ENCODE assay signal across 10 mouse cellular contexts in genomic region chr19:7314976-7315586, GRCm38 (mm10). TPM values are rescaled to one million over a fixed set of nuclear protein-coding genes. Genes with fewer than 3 reads are reported as not detected.
A peak's percentile ranks its signal among the peaks of the same experiment; 100 is the strongest.
DNase-seq lines count a peak whose midpoint lies in the region; ATAC-seq lines count a peak whose summit lies in the region.
"Had no signal": no experiment of that assay in that cellular context is flagged by ENCODE, and none has a peak within 500 bp of the region (broad histone marks: within the 10 kb centered on the region; RNA-seq: fewer than 3 reads in every experiment).

No protein-coding gene starts in this region.

- H3K4me1 ChIP-seq in forebrain, embryonic 13.5 days, result peaks cover 46% of the 10 kb centered on the region
- H3K4me1 ChIP-seq in forebrain, embryonic 11.5 days (replicated peaks; ENCODE audit: control insufficient read depth, insufficient read depth, low read length), result peaks cover 11% of the 10 kb centered on the region
- H3K4me1 ChIP-seq in midbrain, embryonic 11.5 days (ENCODE audit: control insufficient read depth, insufficient read depth, low read length), result peaks cover 11% of the 10 kb centered on the region
- peaks cover 17% of the 10 kb centered on the region for H3K4me1 ChIP-seq in midbrain, embryonic 15.5 days

- no peaks in the 10 kb centered on the region for H3K9me3 ChIP-seq in forebrain, embryonic 13.5 days (replicated peaks)
- no peaks in the 10 kb centered on the region for H3K9me3 ChIP-seq in forebrain, embryonic 11.5 days (ENCODE audit: control insufficient read depth, low read length)
- no peaks in the 10 kb centered on the region for H3K9me3 ChIP-seq in midbrain, embryonic 11.5 days (ENCODE audit: control insufficient read depth, low read length)
- no peaks in the 10 kb centered on the region for H3K9me3 ChIP-seq in midbrain, embryonic 15.5 days
- H3K9me3 ChIP-seq: G1E had no signal

- 85% methylated on average over 8 of the region's 8 CpGs for WGBS in forebrain, embryonic 13.5 days
- 95% methylated on average over 8 of the region's 8 CpGs for WGBS in forebrain, embryonic 11.5 days
- WGBS in midbrain, embryonic 11.5 days, result 93% methylated on average over 8 of the region's 8 CpGs
- 83% methylated on average over 8 of the region's 8 CpGs for WGBS in midbrain, embryonic 15.5 days

- H3K4me3 ChIP-seq in forebrain, embryonic 13.5 days, result no peak overlapping the region
- no peak overlapping the region for H3K4me3 ChIP-seq in forebrain, embryonic 11.5 days (ENCODE audit: low read depth, low read length)
- no peak overlapping the region for H3K4me3 ChIP-seq in midbrain, embryonic 11.5 days (ENCODE audit: low read depth, low read length)
- H3K4me3 ChIP-seq in midbrain, embryonic 15.5 days, result no peak overlapping the region
- H3K4me3 ChIP-seq: heart, adult 2 months had no signal

- H3K27ac ChIP-seq in forebrain, embryonic 13.5 days, result peak overlapping the region; percentile 57; the same call in 1 of the 2 replicates
- no peak overlapping the region for H3K27ac ChIP-seq in forebrain, embryonic 11.5 days (ENCODE audit: low read depth, low read length)
- H3K27ac ChIP-seq in midbrain, embryonic 11.5 days (ENCODE audit: low read depth, low read length), result no peak overlapping the region
- H3K27ac ChIP-seq in midbrain, embryonic 15.5 days, result no peak overlapping the region
- H3K27ac ChIP-seq: heart, adult 2 months had no signal

- H3K4me2 ChIP-seq in forebrain, embryonic 13.5 days, result no peak overlapping the region
- no peak overlapping the region for H3K4me2 ChIP-seq in forebrain, embryonic 11.5 days (ENCODE audit: low read depth, low read length, severe bottlenecking)
- H3K4me2 ChIP-seq in midbrain, embryonic 11.5 days, result no peak overlapping the region
- H3K4me2 ChIP-seq in midbrain, embryonic 15.5 days, result no peak overlapping the region

- no peaks in the 10 kb centered on the region for H3K36me3 ChIP-seq in forebrain, embryonic 13.5 days (ENCODE audit: poor library complexity, severe bottlenecking)
- H3K36me3 ChIP-seq in forebrain, embryonic 11.5 days (ENCODE audit: control insufficient read depth, insufficient read depth, low read length), result no peaks in the 10 kb centered on the region
- H3K36me3 ChIP-seq in midbrain, embryonic 11.5 days (ENCODE audit: control insufficient read depth, insufficient read depth, low read length), result no peaks in the 10 kb centered on the region
- H3K36me3 ChIP-seq in midbrain, embryonic 15.5 days (replicated peaks), result no peaks in the 10 kb centered on the region

- no peak for ATAC-seq in forebrain, embryonic 13.5 days
- no peak for ATAC-seq in forebrain, embryonic 11.5 days (replicated peaks; ENCODE audit: low FRiP score)
- ATAC-seq in midbrain, embryonic 11.5 days (ENCODE audit: low FRiP score), result no peak
- no peak for ATAC-seq in midbrain, embryonic 15.5 days (replicated peaks)

- H3K9ac ChIP-seq in forebrain, embryonic 13.5 days, result no peak overlapping the region
- H3K9ac ChIP-seq in forebrain, embryonic 11.5 days (ENCODE audit: low read length), result no peak overlapping the region
- H3K9ac ChIP-seq in midbrain, embryonic 11.5 days (ENCODE audit: low read length), result no peak overlapping the region
- no peak overlapping the region for H3K9ac ChIP-seq in midbrain, embryonic 15.5 days

- DNase-seq in forebrain, embryonic 11.5 days (ENCODE audit: low spot score), result no peak
- DNase-seq in midbrain, embryonic 11.5 days (ENCODE audit: low spot score, missing footprints), result peak; percentile 12
- peak; percentile 21 for DNase-seq in fibroblast of lung, adult 2 months (ENCODE audit: low read depth)
- peak; percentile 60 for DNase-seq in right cerebral cortex, postnatal 14 days
- DNase-seq in ovary, postnatal 36 days (ENCODE audit: low spot score), result no peak
- DNase-seq in urinary bladder, postnatal 14 days (ENCODE audit: low spot score), result no peak
- DNase-seq: heart, adult 2 months had no signal

- no peaks in the 10 kb centered on the region for H3K27me3 ChIP-seq in forebrain, embryonic 13.5 days
- H3K27me3 ChIP-seq in forebrain, embryonic 11.5 days (ENCODE audit: control insufficient read depth, insufficient read depth, low read length), result no peaks in the 10 kb centered on the region
- H3K27me3 ChIP-seq in midbrain, embryonic 11.5 days (ENCODE audit: control insufficient read depth, insufficient read depth, low read length), result no peaks in the 10 kb centered on the region
- H3K27me3 ChIP-seq in midbrain, embryonic 15.5 days (replicated peaks), result no peaks in the 10 kb centered on the region

RNA-seq across cellular contexts. Expression of gene Mark2, which starts 26.6 kb away (rescaled TPM):
- polyA plus RNA-seq in forebrain, embryonic 13.5 days (2015; fragmentation: Nextera tagmentation; extraction: Ambion mirVana), result 38.3 and 39.0 TPM in 2 replicates
- 61.2 and 62.0 TPM in 2 replicates for polyA plus RNA-seq in forebrain, embryonic 11.5 days (2014; fragmentation: Nextera tagmentation; extraction: Ambion mirVana)
- 43.0 and 53.9 TPM in 2 replicates for polyA plus RNA-seq in midbrain, embryonic 11.5 days (2014; fragmentation: Nextera tagmentation; extraction: Ambion mirVana)
- 55.5 and 60.2 TPM in 2 replicates for polyA plus RNA-seq in midbrain, embryonic 15.5 days (2015; fragmentation: Nextera tagmentation; extraction: Ambion mirVana)

RNA-seq across cellular contexts. Expression of gene Rcor2, which starts 48.0 kb away (rescaled TPM):
- 58.1 and 60.6 TPM in 2 replicates for polyA plus RNA-seq in forebrain, embryonic 13.5 days (2015; fragmentation: Nextera tagmentation; extraction: Ambion mirVana)
- polyA plus RNA-seq in forebrain, embryonic 11.5 days (2014; fragmentation: Nextera tagmentation; extraction: Ambion mirVana), result 62.8 and 72.4 TPM in 2 replicates
- polyA plus RNA-seq in midbrain, embryonic 11.5 days (2014; fragmentation: Nextera tagmentation; extraction: Ambion mirVana), result 33.8 and 36.9 TPM in 2 replicates
- 25.3 and 30.4 TPM in 2 replicates for polyA plus RNA-seq in midbrain, embryonic 15.5 days (2015; fragmentation: Nextera tagmentation; extraction: Ambion mirVana)

Comparison
In these comparisons a context has a peak if more than half of its experiments do, and no peak if none do; other contexts are left out.
1. DNase-seq: peak in midbrain, embryonic 11.5 days (single experiment), fibroblast of lung, adult 2 months (single experiment) and right cerebral cortex, postnatal 14 days (single experiment); none in forebrain, embryonic 11.5 days (single experiment), ovary, postnatal 36 days (single experiment) and urinary bladder, postnatal 14 days (single experiment).